Mouse (Mus musculus) kidney, postnatal 0 days (tissue): ENCODE data around the gene Dlgap1. TPM values are rescaled to one million over a fixed set of nuclear protein-coding genes. Genes with fewer than 3 reads are reported as not detected.

Experiments used
- ATAC-seq: fragments of 200-750 bp; cut with Nextera tagmentation; replicated peaks from 2 replicates; pipeline ENCODE4 v1.8.0; 2017; ENCODE audit warnings: low read depth, moderate number of reproducible peaks, moderate TSS enrichment, moderate library complexity; ENCODE audit not compliant: low FRiP score
- DNase-seq: peaks from one replicate; pipeline ENCODE4 v3.0.0-alpha.2; 2016; ENCODE audit warnings: low spot score
- H3K27ac ChIP-seq: fragments of 300-500 bp; sonication (generic); 2 replicates; pipeline ENCODE4 v1.5.1; 2014; ENCODE audit warnings: mild to moderate bottlenecking
- H3K27me3 ChIP-seq: fragments of 300-500 bp; sonication (generic); 2 replicates; pipeline ENCODE4 v1.6.1; 2014; ENCODE audit warnings: low read length, mixed read lengths; ENCODE audit not compliant: insufficient read depth
- H3K36me3 ChIP-seq: fragments of 300-500 bp; sonication (generic); 2 replicates; pipeline ENCODE4 v1.6.1; 2014; ENCODE audit warnings: low read length, mixed read lengths; ENCODE audit not compliant: insufficient read depth
- H3K4me1 ChIP-seq: fragments of 300-500 bp; sonication (generic); replicated peaks from 2 replicates; pipeline ENCODE4 v1.6.1; 2014; ENCODE audit warnings: antibody characterized with exemption, low read length, mixed read lengths; ENCODE audit not compliant: insufficient read depth
- H3K4me2 ChIP-seq: fragments of 300-500 bp; sonication (generic); 2 replicates; pipeline ENCODE4 v1.6.1; 2014; ENCODE audit warnings: mild to moderate bottlenecking, low read length, moderate library complexity, mixed read lengths
- H3K4me3 ChIP-seq: fragments of 300-500 bp; sonication (generic); replicated peaks from 2 replicates; pipeline ENCODE4 v1.5.1; 2014; ENCODE audit warnings: low read depth, low read length
- H3K9ac ChIP-seq: fragments of 300-500 bp; sonication (generic); 2 replicates; pipeline ENCODE4 v1.6.1; 2014; ENCODE audit warnings: low read depth, low read length
- H3K9me3 ChIP-seq: fragments of 300-500 bp; sonication (generic); replicated peaks from 2 replicates; pipeline ENCODE4 v1.6.1; 2016; ENCODE audit warnings: low read length, inconsistent platforms, mixed read lengths
- CTCF ChIP-seq: IDR thresholded peaks from 2 replicates; pipeline ENCODE4 v1.5.1; 2016; ENCODE audit warnings: antibody characterized with exemption, low read depth, mild to moderate bottlenecking, moderate library complexity
- WGBS: fragments of 180-500 bp; shearing (Covaris S2); extraction: QIAGEN DNeasy Blood & Tissue Kit; methylation state at CpG from one replicate; pipeline ENCODE4 v1.1.7; 2014; 5-methylcytosine and 5-hydroxymethylcytosine counted together
- polyA plus RNA-seq: library from polyadenylated mRNA; unstranded; fragments of >200 nt; fragmentation: Nextera tagmentation; extraction: Ambion mirVana; gene quantifications from 2 replicates; pipeline ENCODE4 v1.2.1, GENCODE M21; 2015

The Dlgap1 gene
- polyA plus RNA-seq, 1 experiment from 2014 or later = 3.6 TPM

GRCm38 (mm10) chr17:70796940-70797772 is 828.3 kb downstream of the Dlgap1 start:
- Histone ChIP-seq H3K4me3 (no peak overlapping the region), H3K27ac (no peak overlapping the region), H3K4me2 (no peak overlapping the region), H3K36me3 (no peaks in the 10 kb centered on the region), H3K27me3 (no peaks in the 10 kb centered on the region), H3K9ac (no peak overlapping the region), H3K9me3 (no peaks in the 10 kb centered on the region), H3K4me1 (0 out of 2 replicates have a peak, but pooled peaks cover 4% of the 10 kb centered on the region)
- DNase-seq (no peak), ATAC-seq (no peak)
- TF ChIP-seq CTCF = no peak
- WGBS = 75% methylated on average over 8 of the region's 8 CpGs

- no peak overlapping the region for H3K27ac ChIP-seq
- H3K27me3 ChIP-seq = no peaks in the 10 kb centered on the region
- no peak for TF ChIP-seq CTCF
- DNase-seq (no peak), ATAC-seq (no peak)
- H3K9ac ChIP-seq = no peak overlapping the region
- no peak overlapping the region for H3K4me3 ChIP-seq
- H3K9me3 ChIP-seq = no peaks in the 10 kb centered on the region
- WGBS = 68% methylated on average over 1 of the region's 1 CpGs
- H3K36me3 ChIP-seq = no peaks in the 10 kb centered on the region
- no peak overlapping the region for H3K4me2 ChIP-seq
- H3K4me1 ChIP-seq = 0 out of 2 replicates have a peak, but pooled peaks cover 4% of the 10 kb centered on the region
These were observed 828.8 kb downstream of the Dlgap1 start for GRCm38 (mm10) chr17:70797773-70798045.

GRCm38 (mm10) chr17:70799266-70799665 is 830.4 kb downstream of the Dlgap1 start:
- ATAC-seq (no peak), DNase-seq (no peak)
- no peak overlapping the region for H3K4me2 ChIP-seq
- no peak overlapping the region for H3K9ac ChIP-seq
- 0 out of 2 replicates have a peak, but pooled peaks cover 4% of the 10 kb centered on the region for H3K4me1 ChIP-seq
- H3K27ac ChIP-seq = no peak overlapping the region
- H3K36me3 ChIP-seq = no peaks in the 10 kb centered on the region
- TF ChIP-seq CTCF = no peak
- H3K9me3 ChIP-seq = no peaks in the 10 kb centered on the region
- H3K4me3 ChIP-seq = no peak overlapping the region
- no peaks in the 10 kb centered on the region for H3K27me3 ChIP-seq
- WGBS = 41% methylated on average over 4 of the region's 4 CpGs

GRCm38 (mm10) chr17:70802022-70802421 is 833.1 kb downstream of the Dlgap1 start:
- no peak for TF ChIP-seq CTCF
- no peak for ATAC-seq
- no peaks in the 10 kb centered on the region for H3K27me3 ChIP-seq
- WGBS = 72% methylated on average over 14 of the region's 14 CpGs
- H3K4me1 ChIP-seq = no peaks in the 10 kb centered on the region
- H3K36me3 ChIP-seq = no peaks in the 10 kb centered on the region
- no peaks in the 10 kb centered on the region for H3K9me3 ChIP-seq
- DNase-seq = no peak
- no peak overlapping the region for H3K4me3 ChIP-seq
- no peak overlapping the region for H3K27ac ChIP-seq
- no peak overlapping the region for H3K9ac ChIP-seq
- H3K4me2 ChIP-seq = no peak overlapping the region

GRCm38 (mm10) chr17:70805866-70806265 is 837.0 kb downstream of the Dlgap1 start:
- Histone ChIP-seq H3K4me3 (no peak overlapping the region), H3K4me1 (no peaks in the 10 kb centered on the region), H3K4me2 (no peak overlapping the region), H3K27me3 (no peaks in the 10 kb centered on the region), H3K27ac (no peak overlapping the region), H3K9me3 (no peaks in the 10 kb centered on the region), H3K36me3 (no peaks in the 10 kb centered on the region), H3K9ac (no peak overlapping the region)
- no peak for TF ChIP-seq CTCF
- no peak for DNase-seq
- ATAC-seq = no peak
- WGBS = 93% methylated on average over 9 of the region's 9 CpGs

- H3K4me3 ChIP-seq = no peak overlapping the region
- no peak for TF ChIP-seq CTCF
- no peaks in the 10 kb centered on the region for H3K36me3 ChIP-seq
- ATAC-seq (no peak), DNase-seq (no peak)
- no peak overlapping the region for H3K4me2 ChIP-seq
- no peak overlapping the region for H3K27ac ChIP-seq
- WGBS = 87% methylated on average over 2 of the region's 2 CpGs
- H3K4me1 ChIP-seq = no peaks in the 10 kb centered on the region
- H3K27me3 ChIP-seq = no peaks in the 10 kb centered on the region
- H3K9me3 ChIP-seq = no peaks in the 10 kb centered on the region
- H3K9ac ChIP-seq = no peak overlapping the region
These were observed 837.7 kb downstream of the Dlgap1 start for GRCm38 (mm10) chr17:70806600-70806999.
